Mouse (Mus musculus) CH12.LX (cell line): ENCODE results near the gene Sumo2. TPM values are rescaled to one million over a fixed set of nuclear protein-coding genes. Genes with fewer than 3 reads are reported as not detected.

ENCODE experiments used
- DNase-seq: peaks from one replicate; pipeline ENCODE4 v3.0.0-alpha.2; 2013; ENCODE audit errors: extremely low read depth
- H3K27ac ChIP-seq: 2 replicates; pipeline ENCODE4 v1.5.1; 2012; ENCODE audit warnings: low read depth, mild to moderate bottlenecking, control low read depth, moderate library complexity; ENCODE audit not compliant: insufficient read depth
- H3K27me3 ChIP-seq: replicated peaks from 2 replicates; pipeline ENCODE3; 2012; ENCODE audit warnings: inconsistent platforms
- H3K36me3 ChIP-seq, 2 experiments: replicated peaks in 1 of 2; 2 replicates each; pipeline versions ENCODE3 to v1.6.1; 2012; ENCODE audit warnings: inconsistent platforms in 1 of 2, low read length in 1 of 2, mild to moderate bottlenecking in 1 of 2, mixed read lengths in 1 of 2, moderate library complexity in 1 of 2; ENCODE audit not compliant: control insufficient read depth in 1 of 2, insufficient read depth in 1 of 2
- H3K4me1 ChIP-seq, 2 experiments: 2 replicates each; pipeline ENCODE4 v1.6.1; 2012; ENCODE audit warnings: inconsistent platforms in 1 of 2, moderate library complexity in 1 of 2; ENCODE audit not compliant: insufficient read depth in 2 of 2, control insufficient read depth in 1 of 2
- H3K4me2 ChIP-seq: 2 replicates; pipeline ENCODE4 v1.6.1; 2012; ENCODE audit warnings: low read depth, mild to moderate bottlenecking, control low read depth; ENCODE audit not compliant: poor library complexity, insufficient read depth, severe bottlenecking
- H3K4me3 ChIP-seq, 3 experiments: fragments of 150-350 bp in 1 of 3; sonication (generic) in 1 of 3; replicated peaks in 1 of 3; 2 replicates each; pipeline versions ENCODE3 to v1.5.1; 2011 to 2012; ENCODE audit warnings: low read depth in 2 of 3, low read length in 2 of 3, mild to moderate bottlenecking in 2 of 3, moderate library complexity in 2 of 3, control low read depth in 1 of 3, improper control_type of control experiment in 1 of 3, inconsistent platforms in 1 of 3, mixed read lengths in 1 of 3; ENCODE audit not compliant: poor library complexity in 1 of 3
- H3K79me2 ChIP-seq: replicated peaks from 2 replicates; pipeline ENCODE4 v1.6.1; 2012; ENCODE audit warnings: mild to moderate bottlenecking, moderate library complexity; ENCODE audit not compliant: control insufficient read depth, poor library complexity, insufficient read depth, severe bottlenecking; ENCODE audit errors: extremely low read depth
- H3K9ac ChIP-seq: 2 replicates; pipeline ENCODE4 v1.6.1; 2012; ENCODE audit warnings: low read depth, mild to moderate bottlenecking, control low read depth, moderate library complexity; ENCODE audit not compliant: insufficient read depth
- H3K9me3 ChIP-seq: replicated peaks from 2 replicates; pipeline ENCODE3; 2012; ENCODE audit warnings: low read length, inconsistent platforms, mixed read lengths
- CHD2 ChIP-seq: IDR thresholded peaks from 2 replicates; pipeline ENCODE4 v1.6.1; 2011; ENCODE audit warnings: low read length, improper control_type of control experiment
- CTCF ChIP-seq, 2 experiments: IDR thresholded peaks in 1 of 2; conservative IDR thresholded peaks in 1 of 2; 2 replicates each; pipeline ENCODE4 v1.5.1; 2011 to 2012; ENCODE audit warnings: low read depth in 2 of 2, low read length in 2 of 2, improper control_type of control experiment in 1 of 2, inconsistent platforms in 1 of 2, mild to moderate bottlenecking in 1 of 2, moderate library complexity in 1 of 2
- E2F4 ChIP-seq: IDR thresholded peaks from 2 replicates; pipeline ENCODE4 v1.6.1; 2011; ENCODE audit warnings: low read depth, low read length, improper control_type of control experiment; ENCODE audit not compliant: insufficient replicate concordance
- ELF1 ChIP-seq: IDR thresholded peaks from 2 replicates; pipeline ENCODE4 v1.6.1; 2014; ENCODE audit warnings: low read depth, mild to moderate bottlenecking, inconsistent platforms, low read length, improper control_type of control experiment
- GABPA ChIP-seq: IDR thresholded peaks from 2 replicates; pipeline ENCODE4 v1.6.1; 2012; ENCODE audit warnings: low read depth, low read length, improper control_type of control experiment, inconsistent platforms; ENCODE audit not compliant: insufficient replicate concordance
- HCFC1 ChIP-seq: IDR thresholded peaks from 2 replicates; pipeline ENCODE4 v1.6.1; 2012; ENCODE audit warnings: low read depth, mild to moderate bottlenecking, inconsistent platforms, low read length, improper control_type of control experiment
- IRF4 ChIP-seq: IDR thresholded peaks from 2 replicates; pipeline ENCODE4 v1.6.1; 2014; ENCODE audit warnings: low read depth, mild to moderate bottlenecking, inconsistent platforms, low read length, improper control_type of control experiment
- JUND ChIP-seq: conservative IDR thresholded peaks from 2 replicates; pipeline ENCODE4 v1.6.1; 2011; ENCODE audit warnings: low read depth, low read length, improper control_type of control experiment
- MAFK ChIP-seq: IDR thresholded peaks from 2 replicates; pipeline ENCODE4 v1.6.1; 2011; ENCODE audit warnings: low read length, improper control_type of control experiment; ENCODE audit not compliant: insufficient replicate concordance
- MAX ChIP-seq: IDR thresholded peaks from 2 replicates; pipeline ENCODE4 v1.6.1; 2011; ENCODE audit warnings: low read length, improper control_type of control experiment
- MAZ ChIP-seq: IDR thresholded peaks from 2 replicates; pipeline ENCODE4 v1.6.1; 2012; ENCODE audit warnings: low read depth, mild to moderate bottlenecking, inconsistent platforms, low read length, improper control_type of control experiment, moderate library complexity
- MEF2A ChIP-seq: IDR thresholded peaks from 2 replicates; pipeline ENCODE4 v1.6.1; 2014; ENCODE audit warnings: low read depth, mild to moderate bottlenecking, inconsistent platforms, low read length, improper control_type of control experiment, borderline replicate concordance
- MYC ChIP-seq: IDR thresholded peaks from 2 replicates; pipeline ENCODE4 v1.6.1; 2011; ENCODE audit warnings: low read depth, mild to moderate bottlenecking, improper control_type of control experiment, low read length
- NELFE ChIP-seq: IDR thresholded peaks from 2 replicates; pipeline ENCODE4 v1.6.1; 2011; ENCODE audit warnings: low read depth, low read length, improper control_type of control experiment
- NRF1 ChIP-seq: IDR thresholded peaks from 2 replicates; pipeline ENCODE4 v1.6.1; 2014; ENCODE audit warnings: low read depth, mild to moderate bottlenecking, inconsistent platforms, low read length, improper control_type of control experiment, moderate library complexity
- POLR2A ChIP-seq: IDR thresholded peaks from 2 replicates; pipeline ENCODE4 v1.6.1; 2011; ENCODE audit warnings: low read depth, mild to moderate bottlenecking, improper control_type of control experiment, low read length
- POLR2AphosphoS2 ChIP-seq: IDR thresholded peaks from 2 replicates; pipeline ENCODE4 v1.6.1; 2011; ENCODE audit warnings: low read depth, low read length, improper control_type of control experiment
- RAD21 ChIP-seq: IDR thresholded peaks from 2 replicates; pipeline ENCODE4 v1.6.1; 2011; ENCODE audit warnings: low read depth, mild to moderate bottlenecking, low read length, improper control_type of control experiment, moderate library complexity
- RCOR1 ChIP-seq: conservative IDR thresholded peaks from 2 replicates; pipeline ENCODE4 v1.6.1; 2012; ENCODE audit warnings: low read depth, mild to moderate bottlenecking, inconsistent platforms, low read length, improper control_type of control experiment
- SMC3 ChIP-seq: IDR thresholded peaks from 2 replicates; pipeline ENCODE4 v1.6.1; 2011; ENCODE audit warnings: low read depth, low read length, improper control_type of control experiment
- TBP ChIP-seq: conservative IDR thresholded peaks from 2 replicates; pipeline ENCODE4 v1.6.1; 2011; ENCODE audit warnings: low read depth, low read length, improper control_type of control experiment
- TCF12 ChIP-seq: IDR thresholded peaks from 2 replicates; pipeline ENCODE4 v1.6.1; 2014; ENCODE audit warnings: low read depth, mild to moderate bottlenecking, inconsistent platforms, low read length, improper control_type of control experiment
- UBTF ChIP-seq: IDR thresholded peaks from 2 replicates; pipeline ENCODE4 v1.6.1; 2012; ENCODE audit warnings: low read depth, mild to moderate bottlenecking, inconsistent platforms, low read length, improper control_type of control experiment, moderate library complexity
- USF1 ChIP-seq: IDR thresholded peaks from 2 replicates; pipeline ENCODE4 v1.6.1; 2014; ENCODE audit warnings: low read depth, mild to moderate bottlenecking, inconsistent platforms, low read length, improper control_type of control experiment
- ZKSCAN1 ChIP-seq: IDR thresholded peaks from 2 replicates; pipeline ENCODE4 v1.6.1; 2012; ENCODE audit warnings: low read depth, inconsistent platforms, low read length, improper control_type of control experiment, borderline replicate concordance
- dilution Hi-C: fragments of 300-500 bp; cut with MboI; formaldehyde crosslinking; loops from 2 replicates; pipeline ENCODE4 v1.14.3; 2020; ENCODE audit warnings: low sequenced_read_pairs; ENCODE audit not compliant: extremely low pct_unique_long_range_greater_than_20kb, extremely low pct_ligation_motif_present
- in situ Hi-C: fragments of 300-500 bp; cut with MboI; formaldehyde crosslinking; loops from 3 replicates; pipeline ENCODE4 v1.14.3; 2019; ENCODE audit warnings: low sequenced_read_pairs, low pct_ligation_motif_present, low pct_unique_long_range_greater_than_20kb, mixed read lengths
- polyA plus RNA-seq: library from polyadenylated mRNA; unstranded; fragments of >175 nt; gene quantifications from 2 replicates; pipeline ENCODE4 v1.2.1, GENCODE M21; 2012; ENCODE audit warnings: low read depth; ENCODE audit not compliant: insufficient read length
- total RNA-seq, 2 experiments: library from RNA; depleted of rRNA; stranded (reverse); fragments of 300-350 nt in 1 of 2; fragments of >200 nt in 1 of 2; gene quantifications; 2 replicates each; pipeline ENCODE4 v1.2.3; 2012 to 2014

Gene Sumo2
- total RNA-seq (2012; rRNA removed), result 480 and 623 TPM in 2 replicates
- 1,752 and 1,801 TPM in 2 replicates for total RNA-seq (2014; rRNA removed)
- 960 and 1,020 TPM in 2 replicates for polyA plus RNA-seq

DNA sequence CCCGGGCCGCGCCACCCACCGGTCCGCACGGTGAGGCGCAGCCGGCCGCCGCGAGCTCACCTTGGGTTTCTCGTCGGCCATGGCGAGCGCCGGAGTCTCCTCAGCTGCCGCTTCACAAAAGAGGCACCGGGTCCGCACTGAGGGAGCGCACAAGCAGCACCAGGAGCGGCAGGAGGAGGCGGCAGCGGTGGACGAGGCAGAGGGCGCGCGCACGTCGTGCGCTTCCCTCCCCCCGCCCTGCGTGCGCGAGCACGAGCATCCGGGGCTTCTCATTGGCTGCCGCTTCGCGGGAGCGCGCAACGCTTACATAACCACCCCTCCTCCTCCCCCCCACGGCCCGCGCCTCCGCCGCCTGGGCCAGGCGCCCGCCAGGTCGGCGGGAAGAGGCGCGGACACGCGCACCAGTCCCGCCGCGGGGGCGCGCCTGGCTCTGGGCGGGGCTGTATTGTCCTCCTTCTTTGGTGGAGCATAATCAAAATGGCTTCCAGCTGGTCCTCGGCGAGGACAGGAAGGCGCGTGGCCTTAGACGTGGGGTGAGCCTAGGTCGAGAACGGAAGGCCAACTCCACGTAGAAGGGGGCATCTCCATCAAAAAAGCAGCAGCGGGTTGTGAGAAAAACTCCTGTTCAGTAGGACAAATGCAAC lies at the start of gene Sumo2:
TSS of gene Sumo2 (minus strand) at position 239 of the 644 bp plus-strand sequence.
- TF ChIP-seq SMC3 (no peak), RCOR1 (no peak), MEF2A (no peak), ZKSCAN1 (no peak), RAD21 (no peak), JUND (no peak), POLR2A (peak; percentile 75), MAX (peak; percentile 85), GABPA (peak; percentile 46; the same call in 1 of the 2 replicates), UBTF (0 out of 2 replicates have a peak, but pooled peaks have one; percentile 19), NELFE (peak; percentile 72), MAFK (no peak), CHD2 (peak; percentile 23; the same call in 1 of the 2 replicates), NRF1 (peak; percentile 55; the same call in 1 of the 2 replicates), POLR2AphosphoS2 (no peak), USF1 (no peak), MYC (no peak), TBP (peak; percentile 76), MAZ (peak; percentile 98), IRF4 (0 out of 2 replicates have a peak, but pooled peaks have one; percentile 47), TCF12 (peak; percentile 71), E2F4 (0 out of 2 replicates have a peak, but pooled peaks have one; percentile 46), HCFC1 (peak; percentile 54), CTCF (conservative IDR thresholded peaks at IDR 0.05 in 1 of 2, IDR thresholded peaks at IDR 0.05 in 1 of 2; ENCODE audit: low read depth in 2 of 2, low read length in 2 of 2) (no peak), ELF1 (peak; percentile 37; the same call in 1 of the 2 replicates)
- Histone ChIP-seq H3K9me3 (no peaks in the 10 kb centered on the region), H3K9ac (peak within 1 kb of the TSS; percentile 97), H3K27me3 (no peaks in the 10 kb centered on the region), H3K27ac (peak within 1 kb of the TSS; percentile 94), H3K4me3 (peak within 1 kb of the TSS; percentile 82 to 96 (median 84)), H3K4me2 (peak within 1 kb of the TSS; percentile 97), H3K4me1 (peaks cover 9 to 46% of the 10 kb centered on the region in 2 experiments; a peak in 3 of 4 replicates), H3K36me3 (peaks cover 21 to 32% of the 10 kb centered on the region in 2 experiments), H3K79me2 (peaks cover 46% of the 10 kb centered on the region)
- in situ Hi-C loops (no loop called here), dilution Hi-C loops (no loop called here)
- DNase-seq, result peak; percentile 96
